Mouse (Mus musculus) liver, embryonic 14.5 days (tissue): Measurements from ENCODE around the gene Vmn1r39.
"Not testable (repeated sequence)": the region's sequence is repeated elsewhere in the genome, so short reads cannot be mapped to it uniquely, and the experiment has no call there.

Experiments
- CTCF ChIP-seq: IDR thresholded peaks from 2 replicates; pipeline ENCODE4 v1.5.1; 2016; ENCODE audit warnings: antibody characterized with exemption, low read depth, control low read depth
- EP300 ChIP-seq: IDR thresholded peaks from 2 replicates; pipeline ENCODE4 v1.6.1; 2016; ENCODE audit warnings: antibody characterized with exemption, low read depth

DNA sequence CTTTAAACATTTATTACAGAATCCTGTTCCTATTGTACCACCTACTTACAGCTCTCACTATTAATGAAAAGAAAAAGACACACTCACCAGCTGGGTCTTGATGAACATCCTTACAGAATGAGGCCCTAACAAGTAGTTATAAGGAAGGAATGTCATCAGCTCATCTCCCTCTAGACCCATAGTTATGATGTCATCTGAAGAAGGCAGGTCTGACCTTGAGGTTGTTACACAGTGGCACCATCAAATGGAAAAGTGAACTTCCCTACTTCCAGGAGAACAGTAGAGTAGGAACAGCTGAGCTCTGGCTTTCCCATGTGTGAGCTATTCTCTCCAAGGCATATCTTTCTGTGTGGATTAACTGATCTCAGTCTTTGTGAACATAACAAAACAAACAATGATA, 27.9 kb downstream of the Vmn1r39 start, which contains the start of gene Vmn1r38:
- not testable (repeated sequence) for TF ChIP-seq CTCF, EP300
